Mouse (Mus musculus): ENCODE measurements at regions not wholly inside any gene's neighbourhood (a gene's known extent, or its start where the extent isn't known, plus 50 kb on each side); places are given as distances from the start of the nearest gene placed in this dataset.

GRCm38 (mm10) chr15:27109130-27109529 is 213.8 kb upstream of the Fbxl7 start:
- no peaks in the 10 kb centered on the region for H3K9me3 ChIP-seq (ENCODE audit: low read length)
- no peak for TF ChIP-seq CTCF (IDR thresholded peaks at IDR 0.05; ENCODE audit: low read depth)
- H3K4me3 ChIP-seq (ENCODE audit: low read length): no peak overlapping the region
- no peak overlapping the region for H3K9ac ChIP-seq (replicated peaks; ENCODE audit: low read length)
- H3K4me1 ChIP-seq (ENCODE audit: insufficient read depth, low read length): no peaks in the 10 kb centered on the region
- H3K27me3 ChIP-seq (ENCODE audit: insufficient read depth, low read length): no peaks in the 10 kb centered on the region
- ATAC-seq (no peak), DNase-seq (ENCODE audit: low spot score) (no peak)
- 87% methylated on average over 3 of the region's 3 CpGs for WGBS
- H3K4me2 ChIP-seq (ENCODE audit: low read depth, low read length): no peak overlapping the region
- no peak overlapping the region for H3K27ac ChIP-seq
- H3K36me3 ChIP-seq (ENCODE audit: insufficient read depth, low read length): no peaks in the 10 kb centered on the region

- no peak for TF ChIP-seq CTCF (IDR thresholded peaks at IDR 0.05; ENCODE audit: low read depth)
- 60% methylated on average over 1 of the region's 1 CpGs for WGBS
- no peaks in the 10 kb centered on the region for H3K9me3 ChIP-seq (ENCODE audit: low read length)
Observed at GRCm38 (mm10) chr15:27129697-27130096, 234.3 kb upstream of the Fbxl7 start.

GRCm38 (mm10) chr15:27132761-27133160 is 237.4 kb upstream of the Fbxl7 start:
- no peaks in the 10 kb centered on the region for H3K36me3 ChIP-seq (ENCODE audit: insufficient read depth, low read length)
- 77% methylated on average over 2 of the region's 2 CpGs for WGBS
- no peak overlapping the region for H3K27ac ChIP-seq
- TF ChIP-seq CTCF (IDR thresholded peaks at IDR 0.05; ENCODE audit: low read depth): no peak
- H3K27me3 ChIP-seq (ENCODE audit: insufficient read depth, low read length): no peaks in the 10 kb centered on the region
- DNase-seq (ENCODE audit: low spot score) (no peak), ATAC-seq (no peak)
- no peak overlapping the region for H3K4me3 ChIP-seq (ENCODE audit: low read length)
- no peaks in the 10 kb centered on the region for H3K9me3 ChIP-seq (ENCODE audit: low read length)
- no peaks in the 10 kb centered on the region for H3K4me1 ChIP-seq (ENCODE audit: insufficient read depth, low read length)
- H3K9ac ChIP-seq (replicated peaks; ENCODE audit: low read length): no peak overlapping the region
- H3K4me2 ChIP-seq (ENCODE audit: low read depth, low read length): no peak overlapping the region

More at GRCm38 (mm10) chr15:27129697-27130096, 234.3 kb upstream of the Fbxl7 start:
- DNase-seq (ENCODE audit: low spot score) (no peak), ATAC-seq (no peak)
- no peak overlapping the region for H3K9ac ChIP-seq (replicated peaks; ENCODE audit: low read length)
- no peaks in the 10 kb centered on the region for H3K27me3 ChIP-seq (ENCODE audit: insufficient read depth, low read length)
- H3K4me2 ChIP-seq (ENCODE audit: low read depth, low read length): no peak overlapping the region
- H3K27ac ChIP-seq: no peak overlapping the region
- H3K36me3 ChIP-seq (ENCODE audit: insufficient read depth, low read length): no peaks in the 10 kb centered on the region
- no peaks in the 10 kb centered on the region for H3K4me1 ChIP-seq (ENCODE audit: insufficient read depth, low read length)
- H3K4me3 ChIP-seq (ENCODE audit: low read length): no peak overlapping the region

GRCm38 (mm10) chr15:27137580-27137979 is 242.2 kb upstream of the Fbxl7 start:
- no peaks in the 10 kb centered on the region for H3K27me3 ChIP-seq (ENCODE audit: insufficient read depth, low read length)
- no peak overlapping the region for H3K4me3 ChIP-seq (ENCODE audit: low read length)
- no peaks in the 10 kb centered on the region for H3K36me3 ChIP-seq (ENCODE audit: insufficient read depth, low read length)
- no peak overlapping the region for H3K27ac ChIP-seq
- no peaks in the 10 kb centered on the region for H3K9me3 ChIP-seq (ENCODE audit: low read length)
- no peak for TF ChIP-seq CTCF (IDR thresholded peaks at IDR 0.05; ENCODE audit: low read depth)
- 87% methylated on average over 5 of the region's 5 CpGs for WGBS
- no peak overlapping the region for H3K9ac ChIP-seq (replicated peaks; ENCODE audit: low read length)
- ATAC-seq (no peak), DNase-seq (ENCODE audit: low spot score) (no peak)
- no peaks in the 10 kb centered on the region for H3K4me1 ChIP-seq (ENCODE audit: insufficient read depth, low read length)
- no peak overlapping the region for H3K4me2 ChIP-seq (ENCODE audit: low read depth, low read length)

- 43% methylated on average over 6 of the region's 6 CpGs for WGBS
- Histone ChIP-seq H3K27ac (no peak overlapping the region), H3K9me3 (ENCODE audit: low read length) (no peaks in the 10 kb centered on the region), H3K9ac (replicated peaks; ENCODE audit: low read length) (no peak overlapping the region), H3K4me1 (ENCODE audit: insufficient read depth, low read length) (no peaks in the 10 kb centered on the region), H3K4me3 (ENCODE audit: low read length) (no peak overlapping the region), H3K36me3 (ENCODE audit: insufficient read depth, low read length) (no peaks in the 10 kb centered on the region), H3K4me2 (ENCODE audit: low read depth, low read length) (no peak overlapping the region), H3K27me3 (ENCODE audit: insufficient read depth, low read length) (no peaks in the 10 kb centered on the region)
- peak; percentile 10 for DNase-seq (ENCODE audit: low spot score)
- ATAC-seq: no peak
- no peak for TF ChIP-seq CTCF (IDR thresholded peaks at IDR 0.05; ENCODE audit: low read depth)
Observed at GRCm38 (mm10) chr15:27145860-27146259, 250.5 kb upstream of the Fbxl7 start.

GRCm38 (mm10) chr15:27160986-27161385 is 265.6 kb upstream of the Fbxl7 start:
- H3K27me3 ChIP-seq (ENCODE audit: insufficient read depth, low read length): no peaks in the 10 kb centered on the region
- H3K36me3 ChIP-seq (ENCODE audit: insufficient read depth, low read length): no peaks in the 10 kb centered on the region
- no peaks in the 10 kb centered on the region for H3K9me3 ChIP-seq (ENCODE audit: low read length)
- no peak overlapping the region for H3K9ac ChIP-seq (replicated peaks; ENCODE audit: low read length)
- DNase-seq (ENCODE audit: low spot score) (no peak), ATAC-seq (no peak)
- H3K27ac ChIP-seq: no peak overlapping the region
- H3K4me2 ChIP-seq (ENCODE audit: low read depth, low read length): no peak overlapping the region
- H3K4me3 ChIP-seq (ENCODE audit: low read length): no peak overlapping the region
- no peaks in the 10 kb centered on the region for H3K4me1 ChIP-seq (ENCODE audit: insufficient read depth, low read length)
- TF ChIP-seq CTCF (IDR thresholded peaks at IDR 0.05; ENCODE audit: low read depth): no peak
- WGBS: 76% methylated on average over 5 of the region's 5 CpGs

GRCm38 (mm10) chr15:27167484-27167883 is 272.1 kb upstream of the Fbxl7 start:
- DNase-seq (ENCODE audit: low spot score) (no peak), ATAC-seq (no peak)
- Histone ChIP-seq H3K4me3 (ENCODE audit: low read length) (no peak overlapping the region), H3K4me1 (ENCODE audit: insufficient read depth, low read length) (no peaks in the 10 kb centered on the region), H3K27ac (no peak overlapping the region), H3K27me3 (ENCODE audit: insufficient read depth, low read length) (no peaks in the 10 kb centered on the region), H3K9me3 (ENCODE audit: low read length) (no peaks in the 10 kb centered on the region), H3K4me2 (ENCODE audit: low read depth, low read length) (no peak overlapping the region), H3K9ac (replicated peaks; ENCODE audit: low read length) (no peak overlapping the region), H3K36me3 (ENCODE audit: insufficient read depth, low read length) (no peaks in the 10 kb centered on the region)
- 82% methylated on average over 1 of the region's 1 CpGs for WGBS
- no peak for TF ChIP-seq CTCF (IDR thresholded peaks at IDR 0.05; ENCODE audit: low read depth)
